In genomic region chr11:114704071-114704913, GRCm38 (mm10) we compare ENCODE assay signal across 9 mouse cellular contexts. TPM values are rescaled to one million over a fixed set of nuclear protein-coding genes. Genes with fewer than 3 reads are reported as not detected.
A peak's percentile ranks its signal among the peaks of the same experiment; 100 is the strongest.
DNase-seq lines count a peak whose midpoint lies in the region; ATAC-seq and TF ChIP-seq lines count a peak whose summit lies in the region.
"Had no signal": no experiment of that assay in that cellular context is flagged by ENCODE, and none has a peak within 500 bp of the region (broad histone marks: within the 10 kb centered on the region; RNA-seq: fewer than 3 reads in every experiment).

No protein-coding gene starts in this region.

- intact Hi-C loops in gastrocnemius, postnatal 36 days (cut with DNase I) = no loop called here

- H3K4me3 ChIP-seq in embryonic facial prominence, embryonic 14.5 days (ENCODE audit: low read depth, low read length) = no peak overlapping the region
- no peak overlapping the region for H3K4me3 ChIP-seq in intestine, embryonic 16.5 days (ENCODE audit: low read length)
- H3K4me3 ChIP-seq in midbrain, embryonic 15.5 days = no peak overlapping the region
- no peak overlapping the region for H3K4me3 ChIP-seq in liver, postnatal 0 days (ENCODE audit: low read depth, low read length)

- peak; percentile 78 for ATAC-seq in embryonic facial prominence, embryonic 14.5 days (ENCODE audit: low read depth)
- ATAC-seq in intestine, embryonic 16.5 days = peak; percentile 52; the same call in 1 of the 2 replicates
- peak; percentile 90 for ATAC-seq in midbrain, embryonic 15.5 days (replicated peaks)
- ATAC-seq in liver, postnatal 0 days = no peak

- no peaks in the 10 kb centered on the region for H3K9me3 ChIP-seq in embryonic facial prominence, embryonic 14.5 days (ENCODE audit: control insufficient read depth, low read length)
- H3K9me3 ChIP-seq in intestine, embryonic 16.5 days (ENCODE audit: control insufficient read depth, low read length) = no peaks in the 10 kb centered on the region
- H3K9me3 ChIP-seq in midbrain, embryonic 15.5 days = no peaks in the 10 kb centered on the region
- H3K9me3 ChIP-seq in liver, postnatal 0 days (ENCODE audit: low read length) = no peaks in the 10 kb centered on the region

- 0 out of 2 replicates have a peak, but pooled peaks cover 8% of the 10 kb centered on the region for H3K36me3 ChIP-seq in embryonic facial prominence, embryonic 14.5 days (ENCODE audit: control insufficient read depth, insufficient read depth, low read length)
- no peaks in the 10 kb centered on the region for H3K36me3 ChIP-seq in intestine, embryonic 16.5 days (ENCODE audit: control insufficient read depth, insufficient read depth, low read length)
- H3K36me3 ChIP-seq in midbrain, embryonic 15.5 days (replicated peaks) = no peaks in the 10 kb centered on the region
- peaks cover 4% of the 10 kb centered on the region; the same call in 1 of the 2 replicates for H3K36me3 ChIP-seq in liver, postnatal 0 days (replicated peaks; ENCODE audit: insufficient read depth, low read length)

- WGBS in embryonic facial prominence, embryonic 14.5 days = 40% methylated on average over 20 of the region's 22 CpGs
- 62% methylated on average over 22 of the region's 22 CpGs for WGBS in intestine, embryonic 16.5 days
- whole genome bisulfite sequencing in midbrain, embryonic 15.5 days = 28% methylated on average over 22 of the region's 22 CpGs
- 68% methylated on average over 22 of the region's 22 CpGs for WGBS in liver, postnatal 0 days (ENCODE audit: insufficient replicate concordance)

- TF ChIP-seq CTCF in liver, postnatal 0 days (IDR thresholded peaks at IDR 0.05; ENCODE audit: low read depth) = no peak

- TF ChIP-seq EP300 in liver, postnatal 0 days (IDR thresholded peaks at IDR 0.05; ENCODE audit: low read depth) = no peak

- H3K27me3 ChIP-seq in embryonic facial prominence, embryonic 14.5 days (replicated peaks; ENCODE audit: control insufficient read depth, insufficient read depth, low read length) = no peaks in the 10 kb centered on the region
- H3K27me3 ChIP-seq in intestine, embryonic 16.5 days (replicated peaks; ENCODE audit: control insufficient read depth, insufficient read depth, low read length) = no peaks in the 10 kb centered on the region
- no peaks in the 10 kb centered on the region for H3K27me3 ChIP-seq in midbrain, embryonic 15.5 days (replicated peaks)
- no peaks in the 10 kb centered on the region for H3K27me3 ChIP-seq in liver, postnatal 0 days (ENCODE audit: insufficient read depth, low read length)

- H3K9ac ChIP-seq in embryonic facial prominence, embryonic 14.5 days (ENCODE audit: low read depth, low read length) = peak overlapping the region; percentile 45
- H3K9ac ChIP-seq in intestine, embryonic 16.5 days (ENCODE audit: low read depth, low read length) = no peak overlapping the region
- no peak overlapping the region for H3K9ac ChIP-seq in midbrain, embryonic 15.5 days
- no peak overlapping the region for H3K9ac ChIP-seq in liver, postnatal 0 days (replicated peaks)

- peaks cover 14% of the 10 kb centered on the region for H3K4me1 ChIP-seq in embryonic facial prominence, embryonic 14.5 days (ENCODE audit: control insufficient read depth, insufficient read depth, low read length)
- no peaks in the 10 kb centered on the region for H3K4me1 ChIP-seq in intestine, embryonic 16.5 days (ENCODE audit: control insufficient read depth, insufficient read depth, low read length)
- H3K4me1 ChIP-seq in midbrain, embryonic 15.5 days = peaks cover 19% of the 10 kb centered on the region
- no peaks in the 10 kb centered on the region for H3K4me1 ChIP-seq in liver, postnatal 0 days (ENCODE audit: insufficient read depth)

- DNase-seq in gastrocnemius, adult 18-20 months (ENCODE audit: low spot score) = peak; percentile 55
- no peak for DNase-seq in gastrocnemius, postnatal 36 days
- DNase-seq in embryonic facial prominence, embryonic 14.5 days (ENCODE audit: low spot score) = peak; percentile 80
- no peak for DNase-seq in thymus, postnatal 14 days
- DNase-seq in liver, postnatal 0 days = no peak
- no peak for DNase-seq in adrenal gland, adult 8-10 months

- H3K4me2 ChIP-seq in embryonic facial prominence, embryonic 14.5 days (ENCODE audit: low read depth, low read length) = peak overlapping the region; percentile 28
- no peak overlapping the region for H3K4me2 ChIP-seq in intestine, embryonic 16.5 days (ENCODE audit: low read depth, low read length)
- 0 out of 2 replicates have a peak overlapping the region, but pooled peaks have one; percentile 13 for H3K4me2 ChIP-seq in midbrain, embryonic 15.5 days
- H3K4me2 ChIP-seq in liver, postnatal 0 days (ENCODE audit: low read depth, low read length) = no peak overlapping the region

- peak overlapping the region; percentile 33; the same call in 1 of the 2 replicates for H3K27ac ChIP-seq in embryonic facial prominence, embryonic 14.5 days (replicated peaks; ENCODE audit: low read depth, low read length)
- no peak overlapping the region for H3K27ac ChIP-seq in intestine, embryonic 16.5 days (ENCODE audit: low read length)
- peak overlapping the region; percentile 54 for H3K27ac ChIP-seq in midbrain, embryonic 15.5 days
- no peak overlapping the region for H3K27ac ChIP-seq in liver, postnatal 0 days (ENCODE audit: low read depth)

RNA-seq across cellular contexts. Expression of gene Dnaic2, which starts 22.9 kb away (rescaled TPM):
- under 1 TPM; 0.07 to 0.12 TPM for total RNA-seq in gastrocnemius, adult 18-20 months (2021)
- under 1 TPM; 0.07 to 0.33 TPM for total RNA-seq in gastrocnemius, postnatal 36 days (2021)
- 2.2 and 4.6 TPM in 2 replicates for polyA plus RNA-seq in embryonic facial prominence, embryonic 14.5 days (2014; fragmentation: Nextera tagmentation; extraction: Ambion mirVana)
- polyA plus RNA-seq in intestine, embryonic 16.5 days (2015; fragmentation: Nextera tagmentation; extraction: Ambion mirVana) = 0.39 and 0.50 TPM in 2 replicates
- polyA plus RNA-seq in midbrain, embryonic 15.5 days (2015; fragmentation: Nextera tagmentation; extraction: Ambion mirVana) = 3.0 and 3.4 TPM in 2 replicates
- 0.13 TPM in 1 of 2 replicates, not detected in the other for polyA plus RNA-seq in liver, postnatal 0 days (2015; fragmentation: Nextera tagmentation; extraction: Ambion mirVana)
- total RNA-seq in adrenal gland, adult 8-10 months (2022) = under 1 TPM; 0.38 to 0.51 (median 0.42) TPM
- total RNA-seq: liver, adult 2 months had no signal

RNA-seq across cellular contexts. Expression of gene Ttyh2, which starts 29.1 kb away (rescaled TPM):
- total RNA-seq in gastrocnemius, adult 18-20 months (2021) = 10 to 100 TPM; 15.6 to 16.7 TPM
- 10 to 100 TPM; 16.0 to 19.4 TPM for total RNA-seq in gastrocnemius, postnatal 36 days (2021)
- polyA plus RNA-seq in embryonic facial prominence, embryonic 14.5 days (2014; fragmentation: Nextera tagmentation; extraction: Ambion mirVana) = 37.7 and 41.1 TPM in 2 replicates
- 39.1 and 48.3 TPM in 2 replicates for polyA plus RNA-seq in intestine, embryonic 16.5 days (2015; fragmentation: Nextera tagmentation; extraction: Ambion mirVana)
- polyA plus RNA-seq in midbrain, embryonic 15.5 days (2015; fragmentation: Nextera tagmentation; extraction: Ambion mirVana) = 29.4 and 32.3 TPM in 2 replicates
- polyA plus RNA-seq in liver, postnatal 0 days (2015; fragmentation: Nextera tagmentation; extraction: Ambion mirVana) = 22.1 and 23.7 TPM in 2 replicates
- 100 to 1,000 TPM in 2 of 4 experiments, 10 to 100 TPM in 2; 75.1 to 107 (median 88.6) TPM for total RNA-seq in adrenal gland, adult 8-10 months (2022)

RNA-seq across cellular contexts. Expression of gene Rpl38, which starts 36.0 kb away (rescaled TPM):
- total RNA-seq in gastrocnemius, adult 18-20 months (2021) = 100 to 1,000 TPM; 619 to 713 TPM
- total RNA-seq in gastrocnemius, postnatal 36 days (2021) = 100 to 1,000 TPM; 432 to 556 TPM
- 1,079 and 1,191 TPM in 2 replicates for polyA plus RNA-seq in embryonic facial prominence, embryonic 14.5 days (2014; fragmentation: Nextera tagmentation; extraction: Ambion mirVana)
- polyA plus RNA-seq in intestine, embryonic 16.5 days (2015; fragmentation: Nextera tagmentation; extraction: Ambion mirVana) = 894 and 926 TPM in 2 replicates
- 628 and 640 TPM in 2 replicates for polyA plus RNA-seq in midbrain, embryonic 15.5 days (2015; fragmentation: Nextera tagmentation; extraction: Ambion mirVana)
- 793 and 837 TPM in 2 replicates for polyA plus RNA-seq in liver, postnatal 0 days (2015; fragmentation: Nextera tagmentation; extraction: Ambion mirVana)
- 1,000 to 10,000 TPM; 1,051 to 1,434 (median 1,137) TPM for total RNA-seq in adrenal gland, adult 8-10 months (2022)

Comparison
In these comparisons a context has a peak if more than half of its experiments do, and no peak if none do; other contexts are left out.
1. DNase-seq: peak in gastrocnemius, adult 18-20 months (single experiment) and embryonic facial prominence, embryonic 14.5 days (single experiment); none in gastrocnemius, postnatal 36 days (0 of 2), thymus, postnatal 14 days (single experiment), liver, postnatal 0 days (single experiment) and adrenal gland, adult 8-10 months (single experiment).
2. H3K27ac ChIP-seq: peak in embryonic facial prominence, embryonic 14.5 days (single experiment) and midbrain, embryonic 15.5 days (single experiment); none in intestine, embryonic 16.5 days (single experiment) and liver, postnatal 0 days (single experiment).
3. H3K4me2 ChIP-seq: peak in embryonic facial prominence, embryonic 14.5 days (single experiment) and midbrain, embryonic 15.5 days (single experiment); none in intestine, embryonic 16.5 days (single experiment) and liver, postnatal 0 days (single experiment).